Mouse (Mus musculus): ENCODE results near the gene Rilp. TPM values are rescaled to one million over a fixed set of nuclear protein-coding genes. Genes with fewer than 3 reads are reported as not detected.

Gene Rilp
- total and polyA plus RNA-seq, 3 experiments = 0.18 to 1.1 (median 0.49) TPM

GRCm38 (mm10) chr11:75521609-75522008 lies 11.7 kb downstream of the Rilp start:
- Histone ChIP-seq H3K27me3 (ENCODE audit: insufficient read depth, low read length) (peaks cover 62% of the 10 kb centered on the region), H3K9me3 (replicated peaks) (no peaks in the 10 kb centered on the region), H3K4me3 (ENCODE audit: low read depth, low read length) (no peak overlapping the region), H3K36me3 (replicated peaks) (no peaks in the 10 kb centered on the region), H3K4me1 (ENCODE audit: insufficient read depth, low read depth, low read length) (peaks cover 2% of the 10 kb centered on the region; the same call in 1 of the 2 replicates)
- ATAC-seq (ENCODE audit: extremely low read depth, insufficient number of reproducible peaks, low FRiP score, poor library complexity, severe bottlenecking) (no peak), DNase-seq (ENCODE audit: low spot score) (no peak)
- TF ChIP-seq TAL1 (conservative IDR thresholded peaks at IDR 0.05; ENCODE audit: low read depth, low read length) = no peak
- TF ChIP-seq POLR2AphosphoS5 (IDR thresholded peaks at IDR 0.05; ENCODE audit: insufficient replicate concordance, low read depth, low read length) = no peak
- no peak for TF ChIP-seq CTCF (IDR thresholded peaks at IDR 0.05; ENCODE audit: low read depth, low read length)
- no peak for TF ChIP-seq GATA2 (IDR thresholded peaks at IDR 0.05; ENCODE audit: borderline replicate concordance, low read depth, low read length)
- TF ChIP-seq GATA1 (IDR thresholded peaks at IDR 0.05; ENCODE audit: borderline replicate concordance, low read length) = no peak

GRCm38 (mm10) chr11:75522793-75523192 lies 12.9 kb downstream of the Rilp start:
- Histone ChIP-seq H3K4me3 (ENCODE audit: low read depth, low read length) (no peak overlapping the region), H3K9me3 (replicated peaks) (no peaks in the 10 kb centered on the region), H3K4me1 (ENCODE audit: insufficient read depth, low read depth, low read length) (peaks cover 2% of the 10 kb centered on the region; the same call in 1 of the 2 replicates), H3K36me3 (replicated peaks) (no peaks in the 10 kb centered on the region), H3K27me3 (ENCODE audit: insufficient read depth, low read length) (peaks cover 65% of the 10 kb centered on the region)
- no peak for ATAC-seq (ENCODE audit: extremely low read depth, insufficient number of reproducible peaks, low FRiP score, poor library complexity, severe bottlenecking)
- TF ChIP-seq POLR2AphosphoS5 (IDR thresholded peaks at IDR 0.05; ENCODE audit: insufficient replicate concordance, low read depth, low read length) = no peak
- no peak for TF ChIP-seq GATA1 (IDR thresholded peaks at IDR 0.05; ENCODE audit: borderline replicate concordance, low read length)
- no peak for TF ChIP-seq GATA2 (IDR thresholded peaks at IDR 0.05; ENCODE audit: borderline replicate concordance, low read depth, low read length)
- no peak for TF ChIP-seq TAL1 (conservative IDR thresholded peaks at IDR 0.05; ENCODE audit: low read depth, low read length)
- no peak for TF ChIP-seq CTCF (IDR thresholded peaks at IDR 0.05; ENCODE audit: low read depth, low read length)
- DNase-seq (ENCODE audit: low spot score) = no peak

GRCm38 (mm10) chr11:75525531-75526125 lies 15.7 kb downstream of the Rilp start:
- DNase-seq (ENCODE audit: low spot score) (no peak), ATAC-seq (ENCODE audit: extremely low read depth, insufficient number of reproducible peaks, low FRiP score, poor library complexity, severe bottlenecking) (no peak)
- H3K36me3 ChIP-seq (replicated peaks) = no peaks in the 10 kb centered on the region
- peaks cover 12% of the 10 kb centered on the region for H3K4me1 ChIP-seq (ENCODE audit: insufficient read depth, low read depth, low read length)
- TF ChIP-seq GATA2 (IDR thresholded peaks at IDR 0.05; ENCODE audit: borderline replicate concordance, low read depth, low read length) (no peak), POLR2AphosphoS5 (IDR thresholded peaks at IDR 0.05; ENCODE audit: insufficient replicate concordance, low read depth, low read length) (no peak), CTCF (IDR thresholded peaks at IDR 0.05; ENCODE audit: low read depth, low read length) (no peak), GATA1 (IDR thresholded peaks at IDR 0.05; ENCODE audit: borderline replicate concordance, low read length) (no peak), TAL1 (conservative IDR thresholded peaks at IDR 0.05; ENCODE audit: low read depth, low read length) (no peak)
- no peaks in the 10 kb centered on the region for H3K9me3 ChIP-seq (replicated peaks)
- H3K27me3 ChIP-seq (ENCODE audit: insufficient read depth, low read length) = peaks cover 57% of the 10 kb centered on the region
- no peak overlapping the region for H3K4me3 ChIP-seq (ENCODE audit: low read depth, low read length)

- DNase-seq (ENCODE audit: low spot score) (no peak), ATAC-seq (ENCODE audit: extremely low read depth, insufficient number of reproducible peaks, low FRiP score, poor library complexity, severe bottlenecking) (no peak)
- peaks cover 22% of the 10 kb centered on the region for H3K4me1 ChIP-seq (ENCODE audit: insufficient read depth, low read depth, low read length)
- no peaks in the 10 kb centered on the region for H3K9me3 ChIP-seq (replicated peaks)
- no peaks in the 10 kb centered on the region for H3K36me3 ChIP-seq (replicated peaks)
- H3K4me3 ChIP-seq (ENCODE audit: low read depth, low read length) = no peak overlapping the region
- peaks cover 48% of the 10 kb centered on the region for H3K27me3 ChIP-seq (ENCODE audit: insufficient read depth, low read length)
- no peak for TF ChIP-seq GATA1 (IDR thresholded peaks at IDR 0.05; ENCODE audit: borderline replicate concordance, low read length)
- TF ChIP-seq CTCF (IDR thresholded peaks at IDR 0.05; ENCODE audit: low read depth, low read length) = no peak
- no peak for TF ChIP-seq TAL1 (conservative IDR thresholded peaks at IDR 0.05; ENCODE audit: low read depth, low read length)
- TF ChIP-seq GATA2 (IDR thresholded peaks at IDR 0.05; ENCODE audit: borderline replicate concordance, low read depth, low read length) = no peak
- no peak for TF ChIP-seq POLR2AphosphoS5 (IDR thresholded peaks at IDR 0.05; ENCODE audit: insufficient replicate concordance, low read depth, low read length)
Measured at GRCm38 (mm10) chr11:75526943-75527342, 17.0 kb downstream of the Rilp start.

GRCm38 (mm10) chr11:75529771-75530170 lies 19.9 kb downstream of the Rilp start:
- H3K36me3 ChIP-seq (replicated peaks) = no peaks in the 10 kb centered on the region
- H3K4me1 ChIP-seq (ENCODE audit: insufficient read depth, low read depth, low read length) = peaks cover 47% of the 10 kb centered on the region
- no peaks in the 10 kb centered on the region for H3K9me3 ChIP-seq (replicated peaks)
- peaks cover 22% of the 10 kb centered on the region for H3K27me3 ChIP-seq (ENCODE audit: insufficient read depth, low read length)
- H3K4me3 ChIP-seq (ENCODE audit: low read depth, low read length) = no peak overlapping the region
- ATAC-seq (ENCODE audit: extremely low read depth, insufficient number of reproducible peaks, low FRiP score, poor library complexity, severe bottlenecking) (no peak), DNase-seq (ENCODE audit: low spot score) (no peak)
- TF ChIP-seq POLR2AphosphoS5 (IDR thresholded peaks at IDR 0.05; ENCODE audit: insufficient replicate concordance, low read depth, low read length) (no peak), GATA2 (IDR thresholded peaks at IDR 0.05; ENCODE audit: borderline replicate concordance, low read depth, low read length) (no peak), TAL1 (conservative IDR thresholded peaks at IDR 0.05; ENCODE audit: low read depth, low read length) (no peak), GATA1 (IDR thresholded peaks at IDR 0.05; ENCODE audit: borderline replicate concordance, low read length) (no peak), CTCF (IDR thresholded peaks at IDR 0.05; ENCODE audit: low read depth, low read length) (no peak)

- peaks cover 53% of the 10 kb centered on the region for H3K4me1 ChIP-seq (ENCODE audit: insufficient read depth, low read depth, low read length)
- 0 out of 2 replicates have a peak, but pooled peaks have one; percentile 29 for ATAC-seq (ENCODE audit: extremely low read depth, insufficient number of reproducible peaks, low FRiP score, poor library complexity, severe bottlenecking)
- TF ChIP-seq POLR2AphosphoS5 (IDR thresholded peaks at IDR 0.05; ENCODE audit: insufficient replicate concordance, low read depth, low read length) = no peak
- peak; percentile 86 for TF ChIP-seq CTCF (IDR thresholded peaks at IDR 0.05; ENCODE audit: low read depth, low read length)
- DNase-seq (ENCODE audit: low spot score) = peak; percentile 80
- peaks cover 16% of the 10 kb centered on the region for H3K27me3 ChIP-seq (ENCODE audit: insufficient read depth, low read length)
- H3K4me3 ChIP-seq (ENCODE audit: low read depth, low read length) = peak overlapping the region; percentile 82
- H3K9me3 ChIP-seq (replicated peaks) = no peaks in the 10 kb centered on the region
- H3K36me3 ChIP-seq (replicated peaks) = peaks cover 4% of the 10 kb centered on the region
Measured at GRCm38 (mm10) chr11:75530325-75530724, 20.4 kb downstream of the Rilp start.

Measured in G1E (cell line).